Mouse (Mus musculus) cerebellum, postnatal 36 days (tissue): ENCODE results near the gene Lrch1.

Experiments used
- DNase-seq, 2 experiments: peaks; one replicate each; pipeline ENCODE4 v3.0.0; 2021 to 2022; ENCODE audit warnings: mixed read lengths in 2 of 2

Lrch1 gene

DNA sequence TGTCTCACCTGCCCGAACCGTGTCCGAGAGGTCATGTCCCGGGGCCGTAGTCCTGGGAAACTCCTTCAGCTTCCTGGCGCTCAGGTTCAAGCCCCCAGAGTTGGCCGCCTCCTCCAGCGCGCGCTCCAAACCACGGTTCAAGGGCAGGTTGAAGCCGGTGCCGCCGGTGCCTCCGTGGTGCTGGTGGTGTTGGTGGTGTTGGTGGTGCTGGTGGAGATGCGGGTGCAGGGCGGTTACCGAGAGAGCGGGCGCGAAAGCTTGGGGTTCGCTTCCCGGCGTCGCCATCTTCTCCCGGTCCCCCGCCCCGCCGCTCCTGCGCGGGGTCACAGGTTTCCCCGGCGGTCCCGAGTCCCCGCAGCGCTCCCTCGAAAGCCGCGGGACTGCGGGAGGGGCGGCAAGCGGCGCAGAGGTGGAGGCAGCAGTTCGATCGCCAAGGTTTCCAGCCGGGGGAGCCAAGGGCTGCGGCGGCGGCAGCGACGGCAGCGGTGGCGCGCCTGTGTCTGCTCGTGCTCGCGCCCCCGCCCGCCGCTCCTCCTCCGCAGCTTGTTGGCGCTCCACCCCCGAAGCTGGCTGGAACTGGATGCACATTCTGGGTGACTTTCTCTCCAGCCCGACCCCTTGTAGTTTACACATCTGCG is at the start of gene Lrch1:
Gene Lrch1, minus strand, starts transcription at position 501 of the 638 bp plus-strand sequence.
- DNase-seq, result peak; percentile 71 to 78

DNA sequence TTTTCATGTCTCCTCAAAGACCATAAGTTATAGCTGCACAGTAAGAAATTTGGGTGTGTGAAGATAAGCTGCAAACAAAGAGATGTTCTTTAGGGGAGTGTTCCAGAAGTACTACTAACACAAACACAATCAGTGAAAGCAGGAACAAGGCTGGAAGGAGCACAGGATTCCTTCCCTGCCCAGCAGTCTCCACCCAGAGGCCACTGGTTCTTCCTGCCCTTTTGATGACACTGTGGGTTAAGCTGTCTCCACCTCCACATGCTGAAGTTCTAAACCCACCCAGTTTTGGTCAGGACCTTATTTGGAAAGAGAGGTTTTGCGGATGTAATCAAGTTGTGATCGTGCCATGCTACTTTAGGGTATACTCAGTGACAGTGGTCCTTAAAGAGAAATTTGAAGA is 49.4 kb upstream of the Lrch1 start:
- DNase-seq, result no peak

DNA sequence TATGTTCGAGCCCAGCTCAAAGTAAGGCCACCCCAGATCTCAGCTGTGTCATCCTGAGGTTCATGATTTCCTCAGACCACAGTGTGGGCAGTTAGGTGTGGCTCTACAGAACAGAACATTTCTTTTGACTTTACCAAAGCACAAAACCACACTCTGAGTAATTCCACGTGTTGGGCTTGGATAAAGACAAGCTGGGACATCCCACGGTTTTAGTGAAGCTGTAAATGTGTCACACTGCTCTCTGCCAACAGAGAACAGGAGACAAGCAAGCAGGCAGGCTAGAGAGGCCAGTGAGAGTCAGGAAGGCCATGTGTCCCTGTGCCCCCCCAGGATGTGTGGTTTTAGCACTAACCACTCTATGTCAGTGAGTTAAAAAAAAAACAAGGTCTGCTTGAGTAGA is 48.9 kb upstream of the Lrch1 start:
- DNase-seq, result no peak

DNA sequence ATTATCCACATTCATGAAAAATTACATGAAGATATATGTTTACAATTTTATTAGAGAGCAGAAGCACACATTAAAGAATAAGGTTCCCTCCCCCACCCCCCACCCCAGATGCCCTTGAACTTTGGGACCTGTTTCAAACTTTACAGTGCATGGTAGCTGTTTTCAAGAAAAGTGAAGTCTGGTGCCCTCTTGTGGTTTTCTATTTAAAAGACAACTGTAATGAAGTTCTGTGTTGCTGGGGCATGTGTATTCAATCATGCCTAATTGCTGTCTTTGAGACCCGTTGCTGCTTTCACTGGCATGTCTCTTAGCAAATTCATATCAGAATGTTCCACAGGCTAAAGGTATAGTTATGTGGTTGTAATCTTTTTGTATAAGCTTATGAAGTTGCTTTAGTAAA is 42.8 kb upstream of the Lrch1 start:
- DNase-seq, result peak in 1 of 2 experiments; percentile 12

DNA sequence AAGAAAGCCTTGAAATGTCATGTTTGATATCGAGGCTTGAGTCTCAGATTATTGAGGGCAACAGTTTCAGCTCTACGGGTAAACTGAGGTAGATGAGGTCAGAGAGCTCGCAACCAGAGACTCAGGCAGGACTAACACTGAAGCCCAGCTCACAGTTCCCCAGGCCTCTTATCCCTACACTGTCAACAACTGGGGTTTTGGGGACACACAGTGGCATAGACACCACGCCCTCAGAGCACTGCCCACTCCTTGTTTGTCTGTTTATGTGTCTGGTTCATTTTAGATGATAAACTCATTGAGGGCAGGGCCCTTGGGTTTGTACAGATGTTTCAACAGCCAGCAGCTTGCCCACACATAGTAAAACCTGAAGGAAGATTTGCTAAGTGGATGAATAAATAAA is 42.2 kb upstream of the Lrch1 start:
- DNase-seq, result no peak

DNA sequence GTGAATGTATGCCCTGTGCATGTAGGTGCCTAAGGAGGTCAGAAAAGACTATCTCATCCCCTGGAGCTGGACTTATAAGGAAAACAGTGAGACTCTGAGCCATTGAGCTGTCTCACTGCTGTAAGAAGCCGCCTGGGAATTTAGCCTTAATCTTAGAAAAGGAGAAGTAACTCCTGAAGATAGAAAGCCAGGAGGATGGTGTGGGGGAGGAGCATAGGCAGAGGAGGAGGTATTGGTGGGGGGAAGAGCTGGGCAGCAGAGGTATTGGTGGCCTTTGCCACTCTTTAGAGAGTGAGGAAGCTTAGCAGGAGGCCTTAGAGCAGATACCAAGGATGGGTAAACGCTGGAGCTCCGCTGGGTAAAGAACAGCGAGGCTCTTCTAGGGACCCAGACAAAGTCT is 41.6 kb upstream of the Lrch1 start:
- DNase-seq, result no peak

DNA sequence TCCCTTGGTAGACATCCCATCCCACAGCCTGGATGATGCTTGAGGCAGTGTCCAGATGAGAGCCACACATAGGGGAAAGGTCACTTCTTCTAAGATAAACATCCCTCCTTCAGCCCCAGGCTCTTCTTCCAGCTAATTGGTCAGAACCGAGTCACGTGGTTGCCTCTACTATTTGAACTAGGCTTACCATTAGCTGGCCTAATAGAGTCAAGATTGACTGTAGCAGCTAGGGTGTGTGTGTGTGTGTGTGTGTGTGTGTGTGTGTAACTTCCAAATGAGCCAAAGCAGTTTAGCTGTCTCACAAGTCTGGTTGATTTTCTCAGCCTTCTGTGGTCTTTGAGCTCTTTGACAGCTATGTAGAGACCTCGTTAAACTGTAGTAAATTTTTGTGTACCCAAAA is 38.9 kb upstream of the Lrch1 start:
- DNase-seq, result no peak

DNA sequence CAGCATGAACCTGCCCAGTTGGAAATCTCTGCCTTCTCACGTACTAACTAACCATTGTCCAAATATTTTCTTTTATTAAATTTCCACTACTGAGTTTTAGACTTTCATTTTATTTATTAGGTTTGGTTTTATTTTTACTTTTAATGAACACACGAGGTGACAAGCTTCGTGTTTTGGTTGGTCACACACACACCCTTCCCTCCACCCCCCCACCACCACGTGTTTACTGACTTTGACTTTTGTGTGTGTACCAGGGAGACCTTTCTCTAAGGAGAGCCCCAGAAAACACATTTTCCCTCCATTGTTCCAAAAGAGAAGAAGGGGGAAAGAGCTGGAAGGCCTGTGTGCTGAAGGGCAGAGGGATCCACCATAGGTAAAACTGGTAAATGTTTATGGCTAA is 38.0 kb upstream of the Lrch1 start:
- no peak for DNase-seq

DNA sequence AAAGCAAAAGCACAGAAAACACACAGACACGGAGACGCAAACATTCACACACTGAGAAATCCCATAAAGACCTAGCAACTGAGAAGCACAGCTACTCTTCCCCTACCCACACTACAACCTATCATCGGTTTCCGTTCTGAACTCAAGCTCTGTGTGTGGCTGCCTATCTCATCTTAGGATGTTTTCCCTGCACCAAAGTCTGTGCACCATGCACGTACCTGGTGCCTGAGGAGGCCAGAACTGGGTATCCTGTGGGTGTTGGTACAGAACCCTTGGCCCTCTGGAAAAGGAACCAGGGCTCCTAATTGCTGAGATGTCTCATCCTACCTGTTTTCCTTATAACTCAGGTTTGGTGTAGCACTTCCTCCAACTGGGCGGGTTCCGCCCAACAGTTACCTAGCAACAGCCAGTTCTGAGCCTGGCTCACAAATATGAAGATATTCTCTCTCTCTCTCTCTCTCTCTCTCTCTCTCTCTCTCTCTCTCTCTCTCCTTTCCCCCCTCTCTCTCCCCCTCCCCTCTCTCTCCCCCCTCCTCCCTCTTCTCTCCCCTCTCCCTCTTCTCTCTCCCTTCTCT is 37.2 kb upstream of the Lrch1 start:
- no peak for DNase-seq

DNA sequence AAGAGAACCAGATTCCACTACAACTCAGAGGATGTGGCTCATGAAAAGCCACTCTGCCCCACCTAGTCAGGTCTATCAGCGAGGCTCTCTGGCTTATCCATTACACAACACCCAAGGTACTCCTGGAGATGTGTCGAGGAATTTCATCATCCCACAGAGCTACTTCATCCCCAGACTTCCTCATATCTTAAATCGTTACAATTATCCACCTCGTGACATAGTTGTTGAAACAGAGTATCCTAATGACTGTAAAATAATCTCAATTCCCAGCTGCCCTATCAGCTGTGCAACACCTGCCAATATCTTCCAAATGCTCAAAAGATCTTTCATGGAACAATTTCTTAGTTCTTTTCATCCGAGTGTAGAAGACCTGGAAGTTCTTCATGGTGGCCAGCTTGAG is 35.4 kb upstream of the Lrch1 start:
- no peak for DNase-seq

DNA sequence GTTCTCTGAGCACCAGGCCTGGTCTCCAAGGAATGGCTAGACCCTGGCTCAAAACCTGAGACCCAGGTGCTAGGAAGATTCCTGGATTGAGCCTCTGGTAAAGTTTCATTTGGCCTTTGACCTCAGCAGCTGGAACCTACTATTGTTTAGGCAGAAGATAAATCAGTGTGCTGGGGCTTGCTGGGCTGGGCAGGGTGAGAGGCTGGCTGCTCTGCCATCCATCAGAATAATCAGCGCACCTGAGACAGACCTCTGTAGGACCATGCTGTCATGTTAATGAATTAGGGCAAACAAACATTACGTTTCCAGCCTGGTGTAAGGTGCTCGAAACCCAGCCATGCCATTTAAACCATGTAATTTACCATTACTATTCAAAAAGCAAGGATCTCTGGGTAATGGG is 33.3 kb upstream of the Lrch1 start:
- no peak for DNase-seq

DNA sequence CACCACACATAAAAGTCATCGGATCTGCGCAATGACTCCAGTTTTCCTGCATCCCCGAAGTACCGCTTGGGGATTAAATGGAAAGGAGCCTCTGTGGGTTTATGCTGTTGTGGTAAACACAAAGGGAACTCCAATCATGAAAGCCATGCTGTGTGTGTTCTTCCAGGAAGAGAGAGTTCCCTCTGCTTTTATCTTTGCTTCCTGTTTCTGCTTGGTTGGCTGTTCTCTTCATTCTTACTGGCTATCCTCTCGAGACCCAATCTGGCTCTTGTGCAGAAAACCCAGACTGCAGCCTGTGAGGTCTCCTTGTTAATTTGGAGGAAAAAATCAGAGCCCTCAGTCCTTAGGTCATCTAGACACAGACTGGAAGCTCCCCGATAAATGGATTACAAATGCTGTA is 29.3 kb upstream of the Lrch1 start:
- no peak for DNase-seq

DNA sequence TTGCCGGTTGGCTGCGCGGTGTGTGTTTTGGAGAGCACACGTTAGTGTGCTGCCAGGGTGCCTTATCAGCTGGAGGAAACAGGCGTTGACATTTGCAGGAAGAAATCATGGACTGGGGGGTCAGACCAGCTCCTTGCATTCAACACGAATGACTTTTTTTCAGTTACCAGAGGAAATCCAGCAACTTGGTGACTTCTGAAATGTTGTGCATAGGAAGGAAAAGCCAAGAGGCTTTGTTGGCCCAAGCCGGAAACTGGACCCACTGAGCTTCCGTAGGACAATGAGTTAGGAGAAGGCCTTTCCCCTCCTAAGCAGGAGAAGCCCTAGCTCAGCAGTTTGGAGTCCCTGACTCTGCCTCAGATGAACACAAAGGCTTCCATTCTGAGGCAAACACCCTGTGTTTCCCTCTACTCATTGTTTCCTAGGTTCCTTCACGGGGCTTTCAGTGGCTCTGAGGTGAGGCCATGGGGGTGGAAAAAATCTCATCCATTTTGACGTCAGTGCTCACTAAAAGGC is 26.5 kb upstream of the Lrch1 start:
- no peak for DNase-seq

DNA sequence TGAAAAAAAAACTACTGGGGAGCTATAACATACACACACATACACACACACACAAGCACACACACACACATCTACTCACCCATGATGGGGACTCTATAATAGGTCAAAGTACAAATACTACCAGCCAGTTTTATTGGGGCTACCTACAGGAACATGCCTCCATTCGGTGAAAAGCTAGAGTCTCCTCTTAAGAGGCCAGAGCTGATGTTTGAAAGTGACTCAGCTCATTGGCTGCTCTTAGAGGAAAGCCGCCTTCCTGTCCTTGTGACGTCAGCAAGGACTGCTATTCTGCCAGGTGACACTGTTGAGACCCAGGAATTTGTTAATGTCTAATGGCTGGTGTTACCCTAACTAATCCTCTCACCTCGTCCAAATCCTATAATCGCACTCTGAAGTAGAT is 25.0 kb upstream of the Lrch1 start:
- no peak for DNase-seq

DNA sequence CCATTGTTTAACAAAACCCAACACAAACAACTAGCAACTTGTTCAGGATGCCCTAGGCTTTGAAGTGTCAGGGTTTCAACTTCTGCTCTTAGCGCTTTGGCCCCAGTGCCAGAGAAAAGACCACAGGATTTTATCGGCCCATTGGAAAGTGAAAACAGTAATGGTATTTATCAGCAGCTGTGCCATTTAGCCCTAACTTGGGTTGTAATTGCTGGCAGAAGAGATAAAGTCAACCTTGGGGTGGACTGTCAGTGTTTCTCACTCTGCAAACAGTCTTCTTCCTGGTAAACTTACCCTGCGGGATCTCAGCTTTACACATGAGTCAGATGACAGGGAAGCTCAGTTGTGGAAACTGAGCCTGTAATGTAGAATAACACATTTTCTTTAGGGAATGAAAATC is 24.5 kb upstream of the Lrch1 start:
- DNase-seq, result no peak

DNA sequence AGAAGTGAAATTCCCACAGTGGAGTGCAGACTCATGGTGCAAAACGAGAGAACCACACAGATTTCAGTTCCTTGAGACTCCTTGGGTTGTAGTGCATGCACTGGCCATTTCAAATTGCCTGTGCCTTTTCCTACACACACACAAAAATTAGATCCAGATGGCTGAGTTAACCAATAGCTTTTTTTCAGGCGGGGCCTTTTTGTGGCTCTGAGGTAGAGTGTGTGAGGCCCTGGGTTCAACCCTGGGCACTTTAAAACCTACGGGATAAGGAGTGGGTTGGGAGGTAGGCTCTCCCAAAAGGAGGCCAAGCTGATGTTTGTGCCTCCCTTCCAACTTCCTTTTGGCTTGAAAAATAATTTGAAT is 15.7 kb upstream of the Lrch1 start:
- DNase-seq, result no peak

DNA sequence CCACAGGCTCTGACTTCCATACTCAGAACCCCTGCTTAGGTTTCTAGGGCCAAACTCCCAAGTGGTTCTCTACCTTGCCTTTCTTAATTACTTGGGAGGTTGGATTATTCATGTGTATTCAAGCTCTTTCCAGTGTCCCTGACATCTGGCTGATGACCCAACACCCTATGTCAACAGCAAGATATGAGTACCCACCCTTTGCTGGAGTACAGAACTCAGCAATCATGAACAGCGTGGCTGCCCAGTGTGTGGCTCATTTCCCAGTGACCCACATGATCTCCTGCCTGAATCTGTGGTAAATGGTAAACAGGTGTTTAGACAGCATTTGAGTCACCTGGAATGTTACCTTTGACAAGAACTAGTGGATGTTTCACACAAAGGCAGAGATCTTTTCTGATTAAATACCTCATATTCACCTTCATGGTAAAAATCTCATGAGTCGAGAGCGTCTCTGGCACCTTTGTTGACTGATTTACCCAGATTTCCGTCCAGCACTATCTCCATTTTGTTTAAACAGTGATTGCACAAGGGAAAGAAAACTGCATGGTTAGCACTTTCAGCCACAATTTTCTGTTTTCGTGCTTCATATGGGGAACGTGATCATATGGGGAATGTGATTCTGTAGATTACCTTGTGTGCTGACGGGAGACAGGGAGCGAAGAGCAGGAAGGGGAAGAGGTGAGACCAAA is 15.2 kb upstream of the Lrch1 start:
- DNase-seq, result no peak

DNA sequence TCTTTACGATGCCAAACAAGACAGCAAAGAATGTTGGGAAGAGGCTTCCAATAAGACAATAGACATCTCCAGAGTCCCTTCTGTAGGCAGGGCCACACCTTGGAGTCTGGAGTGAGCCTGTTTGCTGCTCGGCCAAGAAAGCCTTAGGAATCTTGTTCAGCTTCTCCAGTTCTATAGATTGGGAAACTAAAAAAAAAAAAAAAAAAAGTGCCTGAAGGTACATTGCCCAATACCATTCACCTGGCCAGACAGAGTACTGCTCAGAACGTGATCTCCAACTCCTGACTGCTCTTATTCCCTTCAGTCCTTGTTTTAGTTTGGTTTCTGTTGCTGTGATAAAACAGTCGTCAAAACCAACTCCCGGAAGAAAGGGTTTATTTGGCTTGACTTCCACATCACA is 12.9 kb upstream of the Lrch1 start:
- no peak for DNase-seq

DNA sequence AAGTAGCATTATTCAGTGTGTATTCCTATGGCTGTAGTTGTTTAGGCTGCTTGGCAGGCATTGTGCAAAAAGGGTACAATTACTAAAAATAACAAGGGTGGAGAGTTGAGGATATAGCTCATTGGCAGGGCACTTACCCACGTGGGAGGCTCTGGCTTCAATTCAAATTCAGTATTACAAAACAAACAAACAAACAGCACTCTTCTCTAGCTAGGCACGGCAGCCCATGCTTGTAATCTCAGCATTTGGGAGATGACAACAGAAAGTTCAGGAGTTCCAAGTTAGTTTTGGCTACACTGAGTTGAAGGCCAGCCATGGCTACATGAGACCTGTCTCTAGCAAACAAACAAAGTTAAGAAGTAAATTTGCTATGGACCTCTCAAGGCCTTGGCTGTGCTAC is 9.0 kb upstream of the Lrch1 start:
- DNase-seq, result no peak

DNA sequence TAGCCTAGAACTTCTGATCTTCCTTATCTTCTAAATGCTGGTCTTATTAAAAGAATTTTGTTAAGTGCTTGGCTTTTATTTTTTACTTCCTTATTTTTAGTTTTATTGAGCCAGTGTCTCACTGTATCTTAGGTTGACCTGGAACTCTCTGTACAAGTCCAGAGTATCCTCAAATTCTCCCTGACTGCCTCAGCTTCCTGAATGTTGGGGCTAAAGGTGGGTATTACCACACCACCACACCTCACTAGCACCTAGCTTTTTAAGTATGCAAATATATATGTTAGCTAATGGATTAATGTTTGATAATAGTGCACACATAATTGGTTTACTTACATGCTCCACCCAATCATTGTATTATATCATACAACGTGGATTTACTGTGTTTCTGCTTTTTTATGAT is 8.6 kb upstream of the Lrch1 start:
- no peak for DNase-seq

DNA sequence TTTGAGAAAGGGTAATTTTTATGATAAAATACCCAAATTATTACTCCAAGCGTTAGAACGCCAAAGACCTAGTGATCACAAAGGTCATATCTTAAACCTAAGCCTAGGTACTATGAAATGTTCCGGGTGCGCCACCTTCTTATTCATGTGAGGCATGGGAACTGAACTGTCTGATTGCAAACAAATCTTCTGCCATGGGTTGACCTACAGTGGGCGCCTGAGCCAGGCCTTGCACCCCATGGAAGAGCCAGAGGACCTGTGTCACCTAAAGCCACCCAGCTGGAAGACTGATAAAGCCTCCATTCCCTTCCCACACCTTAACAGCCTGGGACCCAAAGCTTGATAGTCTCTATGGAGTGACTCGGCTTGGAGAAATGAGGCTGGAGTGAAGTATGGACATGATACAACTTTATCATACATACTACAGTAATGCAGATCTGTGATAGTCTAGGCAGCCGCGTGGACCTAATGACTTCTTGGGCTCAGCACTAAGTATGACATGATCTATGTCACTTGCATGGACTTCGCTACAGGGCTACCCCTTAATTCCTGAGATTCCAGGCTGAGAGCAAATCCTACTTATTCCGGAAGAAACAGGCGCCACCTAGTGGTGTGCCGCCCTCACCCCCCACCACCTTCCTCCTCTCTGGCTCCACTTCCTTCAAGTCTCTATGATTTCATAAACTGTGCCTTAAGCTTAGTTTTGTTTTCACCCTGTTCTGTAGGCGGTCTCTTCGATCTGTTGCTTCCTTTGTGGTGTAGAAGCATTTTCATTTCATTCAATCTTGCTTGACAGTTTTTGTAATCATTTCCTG is 957 bp upstream of the Lrch1 start:
- DNase-seq, result peak; percentile 60 to 64

DNA sequence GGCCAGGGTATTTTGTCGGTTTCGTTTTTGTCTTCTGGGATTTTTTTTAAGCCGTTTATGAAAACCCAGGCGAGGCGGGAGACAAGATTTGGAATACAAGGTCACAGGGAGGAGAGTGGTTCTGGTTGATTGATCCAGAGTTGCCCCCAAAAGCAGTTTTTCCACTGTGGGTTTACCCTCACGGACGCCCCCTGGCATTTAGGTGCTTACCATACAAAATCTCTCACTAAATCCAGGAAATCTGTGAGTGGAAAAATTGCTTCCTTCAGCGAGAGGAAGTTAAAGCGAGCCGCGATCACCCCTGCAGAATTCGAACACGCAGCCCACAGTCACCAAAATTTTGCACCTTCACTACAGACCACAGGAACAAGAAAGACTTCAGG is 329 bp upstream of the Lrch1 start:
- DNase-seq, result no peak

DNA sequence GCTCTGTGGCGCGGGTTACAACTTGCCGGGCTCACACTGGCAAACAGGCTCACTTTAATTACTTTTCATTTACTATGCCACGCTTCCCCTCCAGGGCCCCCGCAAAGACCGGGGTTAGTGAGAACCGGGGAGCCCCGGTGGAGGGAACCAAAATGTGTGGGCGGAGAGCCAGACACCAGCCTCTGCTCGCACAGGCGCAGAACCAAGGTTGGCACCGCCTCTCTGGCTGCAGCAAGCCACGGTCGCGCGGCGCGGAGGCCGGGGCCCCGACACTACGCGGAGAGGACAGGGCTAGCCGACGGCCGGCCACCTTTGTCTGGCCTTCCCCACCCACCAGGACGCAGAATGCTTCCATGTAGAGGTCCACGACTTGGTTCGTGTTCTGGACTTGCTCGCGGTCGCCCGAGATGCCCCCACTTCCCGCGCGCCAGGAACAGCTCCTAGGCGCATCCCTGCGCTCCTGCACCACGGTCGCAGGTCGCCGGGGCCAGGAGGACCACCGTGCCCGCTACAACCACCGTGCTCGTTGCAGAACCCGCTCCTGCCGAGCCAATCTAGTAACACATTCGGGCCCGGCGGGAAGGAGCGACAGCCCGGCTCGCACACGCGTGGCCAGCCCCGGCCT is 813 bp downstream of the Lrch1 start:
- peak; percentile 84 for DNase-seq
